Mouse (Mus musculus) embryonic facial prominence, embryonic 11.5 days (tissue): Measurements from ENCODE around the gene Klk1b1. TPM values are rescaled to one million over a fixed set of nuclear protein-coding genes. Genes with fewer than 3 reads are reported as not detected.
"Not testable (repeated sequence)": the region's sequence is repeated elsewhere in the genome, so short reads cannot be mapped to it uniquely, and the experiment has no call there.

Experiments used
- ATAC-seq: fragments of 200-750 bp; cut with Nextera tagmentation; replicated peaks from 2 replicates; pipeline ENCODE4 v1.8.0; 2017; ENCODE audit warnings: low read depth; ENCODE audit not compliant: insufficient number of reproducible peaks, low FRiP score, low TSS enrichment
- DNase-seq: peaks from one replicate; pipeline ENCODE4 v3.0.0-alpha.2; 2015; ENCODE audit warnings: low spot score
- H3K27ac ChIP-seq: fragments of 300-500 bp; sonication (generic); replicated peaks from 2 replicates; pipeline ENCODE4 v1.5.1; 2014; ENCODE audit warnings: mild to moderate bottlenecking, low read depth, low read length, control low read depth
- H3K27me3 ChIP-seq: fragments of 300-500 bp; sonication (generic); 2 replicates; pipeline ENCODE4 v1.6.1; 2014; ENCODE audit warnings: mild to moderate bottlenecking, low read length, moderate library complexity, mixed read lengths; ENCODE audit not compliant: control insufficient read depth, insufficient read depth
- H3K36me3 ChIP-seq: fragments of 300-500 bp; sonication (generic); replicated peaks from 2 replicates; pipeline ENCODE4 v1.6.1; 2014; ENCODE audit warnings: low read depth, mild to moderate bottlenecking, low read length, moderate library complexity, mixed read lengths; ENCODE audit not compliant: control insufficient read depth, insufficient read depth
- H3K4me1 ChIP-seq: fragments of 300-500 bp; sonication (generic); 2 replicates; pipeline ENCODE4 v1.6.1; 2014; ENCODE audit warnings: low read length, mixed read lengths; ENCODE audit not compliant: control insufficient read depth, insufficient read depth
- H3K4me2 ChIP-seq: fragments of 300-500 bp; sonication (generic); 2 replicates; pipeline ENCODE4 v1.6.1; 2014; ENCODE audit warnings: low read depth, mild to moderate bottlenecking, control low read depth, low read length, moderate library complexity
- H3K4me3 ChIP-seq: fragments of 300-500 bp; sonication (generic); 2 replicates; pipeline ENCODE4 v1.5.1; 2014; ENCODE audit warnings: low read depth, low read length, control low read depth
- H3K9ac ChIP-seq: fragments of 300-500 bp; sonication (generic); replicated peaks from 2 replicates; pipeline ENCODE4 v1.6.1; 2014; ENCODE audit warnings: mild to moderate bottlenecking, control low read depth, low read length
- H3K9me3 ChIP-seq: fragments of 300-500 bp; sonication (generic); replicated peaks from 2 replicates; pipeline ENCODE4 v1.6.1; 2016; ENCODE audit warnings: mild to moderate bottlenecking, low read length, inconsistent platforms, mixed read lengths; ENCODE audit not compliant: control insufficient read depth
- WGBS: fragments of 180-500 bp; shearing (Covaris S2); extraction: QIAGEN DNeasy Blood & Tissue Kit; methylation state at CpG from one replicate; pipeline ENCODE4 v1.1.7; 2014; 5-methylcytosine and 5-hydroxymethylcytosine counted together
- polyA plus RNA-seq: library from polyadenylated mRNA; unstranded; fragments of >200 nt; fragmentation: Nextera tagmentation; extraction: Ambion mirVana; gene quantifications from 2 replicates; pipeline ENCODE4 v1.2.1, GENCODE M21; 2014

The Klk1b1 gene
- polyA plus RNA-seq, 1 experiment from 2014 or later: not detected

GRCm38 (mm10) chr7:43952703-43953102, 13.8 kb upstream of the Klk1b1 start:
- H3K9me3 ChIP-seq: no peaks in the 10 kb centered on the region
- H3K4me2 ChIP-seq: no peak overlapping the region
- no peaks in the 10 kb centered on the region for H3K4me1 ChIP-seq
- ATAC-seq: no peak
- no peak for DNase-seq
- no peak overlapping the region for H3K9ac ChIP-seq
- no peak overlapping the region for H3K27ac ChIP-seq
- no peaks in the 10 kb centered on the region for H3K36me3 ChIP-seq
- WGBS: 78% methylated on average over 4 of the region's 4 CpGs
- H3K4me3 ChIP-seq: no peak overlapping the region
- no peaks in the 10 kb centered on the region for H3K27me3 ChIP-seq

GRCm38 (mm10) chr7:43967058-43967457, 507 bp downstream of the Klk1b1 start:
- DNase-seq (no peak), ATAC-seq (no peak)
- no peaks in the 10 kb centered on the region for H3K4me1 ChIP-seq
- H3K27me3 ChIP-seq: no peaks in the 10 kb centered on the region
- no peak overlapping the region for H3K4me2 ChIP-seq
- WGBS: 78% methylated on average over 3 of the region's 3 CpGs
- H3K4me3 ChIP-seq: no peak overlapping the region
- H3K36me3 ChIP-seq: no peaks in the 10 kb centered on the region
- no peaks in the 10 kb centered on the region for H3K9me3 ChIP-seq
- no peak overlapping the region for H3K9ac ChIP-seq
- H3K27ac ChIP-seq: no peak overlapping the region

- H3K9ac ChIP-seq: no peak overlapping the region
- ATAC-seq (no peak), DNase-seq (no peak)
- H3K27ac ChIP-seq: no peak overlapping the region
- no peaks in the 10 kb centered on the region for H3K4me1 ChIP-seq
- H3K27me3 ChIP-seq: no peaks in the 10 kb centered on the region
- no peak overlapping the region for H3K4me2 ChIP-seq
- 86% methylated on average over 2 of the region's 2 CpGs for WGBS
- no peaks in the 10 kb centered on the region for H3K36me3 ChIP-seq
- no peak overlapping the region for H3K4me3 ChIP-seq
- H3K9me3 ChIP-seq: no peaks in the 10 kb centered on the region
Measured at GRCm38 (mm10) chr7:43967612-43968011, 1.1 kb downstream of the Klk1b1 start.

GRCm38 (mm10) chr7:43975761-43976160, 9.2 kb downstream of the Klk1b1 start, which contains the start of gene Klk1b9:
TSS of gene Klk1b9 (plus strand) at chr7:43976061.
- ATAC-seq, H3K4me1 ChIP-seq, H3K9me3 ChIP-seq, H3K9ac ChIP-seq, H3K27ac ChIP-seq, H3K4me3 ChIP-seq, DNase-seq, H3K27me3 ChIP-seq, H3K36me3 ChIP-seq, H3K4me2 ChIP-seq: not testable (repeated sequence)
- 81% methylated on average over 1 of the region's 1 CpGs for WGBS

- H3K36me3 ChIP-seq: no peaks in the 10 kb centered on the region
- no peak overlapping the region for H3K9ac ChIP-seq
- H3K4me2 ChIP-seq: no peak overlapping the region
- no peak for ATAC-seq
- no peak overlapping the region for H3K4me3 ChIP-seq
- H3K27me3 ChIP-seq: no peaks in the 10 kb centered on the region
- no peaks in the 10 kb centered on the region for H3K4me1 ChIP-seq
- H3K9me3 ChIP-seq: no peaks in the 10 kb centered on the region
- no peak overlapping the region for H3K27ac ChIP-seq
- no peak for DNase-seq
Measured at GRCm38 (mm10) chr7:43985657-43986056, 19.1 kb downstream of the Klk1b1 start.

- not testable (repeated sequence) for H3K4me1 ChIP-seq, H3K27me3 ChIP-seq, H3K9ac ChIP-seq, H3K4me3 ChIP-seq, H3K9me3 ChIP-seq, DNase-seq, H3K27ac ChIP-seq, H3K36me3 ChIP-seq, ATAC-seq, H3K4me2 ChIP-seq
- 63% methylated on average over 1 of the region's 1 CpGs for WGBS
Measured at GRCm38 (mm10) chr7:43994821-43995220, 28.3 kb downstream of the Klk1b1 start.

GRCm38 (mm10) chr7:43995577-43995976, 29.0 kb downstream of the Klk1b1 start, which contains the start of gene Klk1b11:
TSS of gene Klk1b11 (plus strand) at chr7:43995877.
- not testable (repeated sequence) for H3K27ac ChIP-seq, H3K9ac ChIP-seq, H3K27me3 ChIP-seq, H3K9me3 ChIP-seq, H3K36me3 ChIP-seq, H3K4me2 ChIP-seq, H3K4me3 ChIP-seq, ATAC-seq, DNase-seq, H3K4me1 ChIP-seq
- WGBS: 78% methylated on average over 4 of the region's 4 CpGs

- Histone ChIP-seq H3K4me1 (no peaks in the 10 kb centered on the region), H3K9ac (no peak overlapping the region), H3K4me2 (no peak overlapping the region), H3K27ac (no peak overlapping the region), H3K9me3 (no peaks in the 10 kb centered on the region), H3K36me3 (no peaks in the 10 kb centered on the region), H3K27me3 (no peaks in the 10 kb centered on the region), H3K4me3 (no peak overlapping the region)
- DNase-seq: no peak
- no peak for ATAC-seq
Measured at GRCm38 (mm10) chr7:44004847-44005246, 38.3 kb downstream of the Klk1b1 start.
